Mouse (Mus musculus) erythroblast, embryonic 14.5 days (primary cell): ENCODE results near the gene Lgi4.

Experiments
- GATA1 ChIP-seq: IDR thresholded peaks from 2 replicates; pipeline ENCODE4 v1.6.1; 2012; ENCODE audit warnings: low read length, inconsistent platforms, mixed read lengths
- TAL1 ChIP-seq: IDR thresholded peaks from 3 replicates; pipeline ENCODE4 v1.6.1; 2012; ENCODE audit warnings: low read length, inconsistent platforms, mixed read lengths

- TF ChIP-seq TAL1 (no peak), GATA1 (no peak)
Observed at GRCm38 (mm10) chr7:31055883-31056282, 3.3 kb upstream of the Lgi4 start.
